Mouse (Mus musculus) right cerebral cortex, postnatal 4 days (tissue): ENCODE results near the gene Adamts13.

Experiments used
- DNase-seq: peaks from one replicate; pipeline ENCODE4 v3.0.0-alpha.2; 2022

Adamts13 gene

DNA sequence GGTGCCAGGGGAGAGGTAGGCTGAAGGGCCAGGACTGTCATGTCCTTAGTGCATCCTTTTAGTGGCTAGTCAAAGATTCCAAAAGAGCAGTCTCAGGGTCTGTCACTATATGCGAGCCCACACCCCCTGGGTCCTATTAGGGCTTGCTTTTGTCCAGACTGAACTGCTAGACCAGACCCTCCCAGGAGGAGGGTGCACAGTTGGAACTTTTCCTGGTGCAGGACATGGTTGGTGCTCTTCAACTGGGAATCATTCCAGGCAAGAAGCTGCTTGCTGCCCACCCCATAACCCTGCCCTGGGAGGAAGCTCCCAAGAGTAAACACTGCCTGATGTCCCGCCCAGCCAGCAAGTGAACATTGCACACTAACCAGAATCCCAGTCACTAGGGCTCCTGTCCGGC is at the start of gene Adamts13:
Adamts13 (plus strand) TSS at position 301 of the 400 bp plus-strand sequence.
- DNase-seq: no peak

DNA sequence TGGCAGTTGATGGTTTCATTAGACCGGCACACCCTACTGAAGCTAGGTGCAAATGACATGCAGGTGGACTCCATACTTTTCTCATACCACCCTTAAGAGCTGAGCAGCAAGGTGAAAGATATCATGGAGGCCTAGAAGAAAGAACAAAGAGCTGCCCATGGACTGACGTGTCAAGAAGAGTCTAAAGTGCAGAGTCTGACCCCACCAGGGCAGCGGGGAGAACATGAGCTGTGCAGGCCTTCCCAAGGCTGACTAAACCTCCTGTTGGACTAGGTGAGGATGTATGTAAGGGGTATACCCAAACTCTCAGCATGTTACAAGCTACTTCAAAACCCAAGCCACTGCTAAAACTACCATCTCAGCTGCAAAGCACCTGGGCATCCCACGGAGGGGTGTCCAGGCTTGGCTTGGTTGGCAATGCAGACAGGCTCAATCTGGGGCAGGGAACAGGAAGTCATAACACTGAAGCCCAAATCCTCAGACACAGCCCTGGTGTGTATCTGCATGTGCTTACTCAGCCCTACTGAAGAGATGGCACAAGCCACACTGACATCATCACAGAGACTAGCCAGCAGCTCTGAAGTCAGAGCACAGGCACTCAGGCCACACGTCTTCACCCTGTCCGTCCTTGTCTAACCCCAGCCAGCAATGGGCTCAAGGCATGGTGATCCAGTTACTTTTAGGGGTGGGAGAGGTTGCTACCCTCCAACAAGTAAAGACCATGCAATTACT is 45.3 kb upstream of the Adamts13 start:
- no peak for DNase-seq

DNA sequence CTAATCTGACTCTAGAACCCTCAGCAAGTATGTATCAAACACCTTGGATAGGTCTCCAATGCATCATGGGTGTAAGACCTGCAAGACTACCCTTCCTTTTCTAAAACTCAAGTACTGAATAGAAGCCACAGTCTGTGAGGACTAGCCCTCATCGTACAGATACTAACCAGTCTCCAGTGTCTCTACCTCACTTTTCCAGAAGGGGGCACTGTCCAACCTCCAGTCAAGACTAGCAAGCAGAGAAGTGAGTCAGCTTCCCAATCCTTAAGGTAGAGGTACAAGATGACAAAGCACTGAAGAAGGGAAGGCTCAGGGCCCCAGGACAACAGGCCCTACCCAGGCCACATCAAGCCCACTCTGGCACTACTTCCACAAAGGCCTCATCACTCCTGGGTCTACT is 42.8 kb upstream of the Adamts13 start:
- peak; percentile 51 for DNase-seq

DNA sequence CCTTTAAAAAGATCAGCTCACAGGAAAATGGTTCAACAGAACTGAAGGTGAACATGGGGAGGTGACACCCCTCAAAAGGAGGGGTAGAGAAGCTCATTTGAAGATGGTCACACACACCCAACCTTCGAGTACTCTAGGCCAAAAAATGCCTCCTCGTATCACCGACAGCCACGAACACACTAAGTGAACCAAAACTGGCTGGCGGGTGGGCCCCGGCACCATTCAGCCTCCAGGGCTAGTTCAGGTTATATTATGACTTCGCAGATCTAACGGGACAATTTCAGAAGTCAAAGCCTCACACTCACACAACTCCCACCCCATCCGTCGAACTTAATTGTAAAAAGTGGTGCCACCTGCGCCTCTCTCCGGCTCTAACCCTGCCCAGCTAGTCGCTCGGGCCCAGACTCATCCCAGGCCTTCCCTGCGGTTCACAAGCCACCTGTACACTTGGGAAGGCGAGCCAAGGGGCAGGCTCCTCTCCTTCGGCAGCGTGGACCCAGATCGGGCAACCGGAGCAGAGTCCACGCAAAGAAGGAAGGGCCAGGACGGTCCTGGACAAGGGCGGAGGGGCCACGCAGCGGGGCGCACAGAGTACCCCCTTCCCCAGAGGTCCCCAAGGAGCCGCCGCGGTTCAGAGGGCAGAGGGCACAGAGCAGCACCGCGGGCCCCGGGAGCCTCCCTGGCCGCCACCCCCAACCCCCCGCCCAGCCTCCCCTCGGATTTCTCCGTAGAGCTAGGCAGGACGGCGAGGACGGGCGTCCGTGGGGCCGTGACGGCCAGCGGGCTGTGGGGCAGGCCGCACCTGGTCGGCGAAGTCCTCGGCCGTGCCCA is 40.5 kb upstream of the Adamts13 start:
- no peak for DNase-seq

DNA sequence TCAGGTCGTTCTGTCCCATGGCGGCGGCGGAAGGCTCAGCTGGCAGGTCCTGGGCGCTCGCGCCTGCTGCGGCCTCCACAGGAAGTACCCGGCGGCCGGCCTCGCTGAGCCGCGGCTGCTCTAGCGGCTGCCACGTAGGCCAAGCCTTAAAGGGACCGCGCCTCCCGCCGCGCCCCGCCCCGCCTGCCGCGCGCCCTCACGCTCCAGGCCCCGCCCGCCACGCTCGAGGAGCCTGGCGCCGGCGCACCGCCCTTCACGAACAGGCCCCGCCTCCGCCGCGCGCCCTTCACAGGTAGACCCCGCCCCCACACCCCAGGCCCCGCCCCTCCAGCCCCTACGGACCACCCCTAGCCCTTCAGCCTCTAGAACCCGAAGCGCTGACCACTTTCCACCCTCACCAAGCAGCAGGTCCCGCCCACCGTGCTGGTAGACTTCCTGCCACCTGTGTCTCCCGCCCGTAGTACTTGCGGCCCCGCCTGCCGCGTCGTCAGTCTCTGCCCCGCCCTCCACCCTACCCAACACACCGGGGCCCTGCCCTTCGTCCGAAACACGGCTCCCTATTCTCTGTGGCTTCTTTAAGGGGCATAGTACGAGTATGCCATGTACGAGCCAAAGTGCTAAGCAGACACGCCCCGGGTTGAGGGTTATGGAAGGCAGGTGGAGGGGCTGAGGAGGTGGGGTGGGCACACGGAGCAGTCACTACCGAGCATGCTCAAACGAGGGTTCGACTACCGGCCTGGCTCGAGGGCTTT is 39.7 kb upstream of the Adamts13 start, which contains the start of the genes Surf4 and Stkld1:
Surf4 (minus strand) TSS at position 625 of the 752 bp plus-strand sequence.
Stkld1 (plus strand) TSS at position 744 of the 752 bp plus-strand sequence.
- DNase-seq: peak; percentile 89

DNA sequence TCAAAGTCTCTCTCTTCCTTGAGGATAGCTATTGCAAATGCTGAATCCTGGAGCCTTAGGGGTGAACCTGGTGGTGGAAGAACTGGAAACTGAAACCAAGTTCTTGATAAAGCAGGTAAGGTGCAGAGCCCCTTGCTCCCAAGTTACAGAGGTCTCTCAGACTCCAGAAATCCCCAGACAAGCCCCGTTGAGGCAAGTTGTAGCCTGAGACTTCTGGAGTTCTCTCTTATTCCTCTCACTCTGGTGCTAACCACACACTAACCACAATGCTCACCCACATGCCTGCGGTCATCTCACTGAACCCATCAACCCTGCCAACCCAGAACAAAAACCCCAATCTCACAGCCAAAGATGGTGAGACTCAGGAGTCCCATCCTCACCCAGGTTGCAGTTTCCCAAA is 37.9 kb upstream of the Adamts13 start:
- no peak for DNase-seq

DNA sequence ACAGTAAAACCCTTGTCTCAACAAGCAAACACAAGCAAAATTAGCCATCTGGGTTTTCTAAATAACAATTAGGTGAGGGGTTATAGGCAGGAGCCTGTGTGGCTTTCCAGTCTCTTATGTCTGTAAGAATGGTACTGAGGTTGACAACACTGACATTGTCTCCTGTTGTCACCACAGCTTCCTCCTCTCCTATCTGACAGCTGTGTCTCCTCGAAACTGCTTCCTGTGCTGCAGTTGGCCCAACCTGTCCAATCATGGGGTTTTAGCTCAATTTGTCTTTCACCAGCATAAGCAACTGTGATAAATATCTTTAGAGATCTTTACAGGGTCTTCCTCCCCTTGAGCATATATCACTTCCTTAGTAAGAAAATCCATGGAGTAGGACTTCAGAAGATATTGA is 36.8 kb upstream of the Adamts13 start:
- no peak for DNase-seq

DNA sequence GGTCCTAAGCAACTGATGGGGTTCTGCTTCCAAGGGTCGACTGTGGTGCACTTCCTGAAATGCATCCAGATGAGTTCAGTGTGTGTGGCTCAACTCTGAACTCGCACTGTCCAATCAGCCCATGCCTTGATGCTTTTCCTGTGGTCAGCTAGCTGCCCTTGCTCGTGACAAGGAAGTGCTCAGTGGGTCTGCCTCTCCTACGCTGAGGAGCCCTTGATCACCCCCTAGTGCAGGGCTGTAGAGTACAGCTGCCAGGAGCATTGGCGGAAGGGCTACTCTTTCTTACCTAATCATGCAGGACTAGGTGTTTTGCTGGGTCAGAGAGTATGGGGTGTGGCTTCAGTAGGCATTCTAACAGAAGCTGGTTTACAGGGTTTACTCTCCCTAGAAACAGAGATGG is 31.7 kb upstream of the Adamts13 start:
- DNase-seq: no peak

DNA sequence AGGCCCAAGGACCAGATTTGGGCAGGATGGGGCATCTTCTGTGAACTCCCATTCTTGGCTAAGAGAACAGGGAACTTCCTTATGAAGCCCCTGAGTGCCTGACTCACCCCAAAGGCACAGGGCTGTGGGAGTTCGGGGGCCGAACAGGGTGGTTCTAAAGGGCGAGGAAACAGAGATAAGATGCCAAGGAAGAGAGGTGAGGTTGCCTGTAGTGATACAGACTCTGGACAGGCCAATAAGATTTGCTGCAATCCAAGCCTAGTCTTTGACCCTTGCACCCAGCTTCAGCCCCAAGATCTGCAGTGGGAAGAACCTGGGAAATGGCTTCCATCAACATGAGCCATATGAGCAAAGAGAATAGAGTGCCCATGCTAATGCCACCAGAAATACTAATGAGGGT is 30.0 kb upstream of the Adamts13 start:
- no peak for DNase-seq

DNA sequence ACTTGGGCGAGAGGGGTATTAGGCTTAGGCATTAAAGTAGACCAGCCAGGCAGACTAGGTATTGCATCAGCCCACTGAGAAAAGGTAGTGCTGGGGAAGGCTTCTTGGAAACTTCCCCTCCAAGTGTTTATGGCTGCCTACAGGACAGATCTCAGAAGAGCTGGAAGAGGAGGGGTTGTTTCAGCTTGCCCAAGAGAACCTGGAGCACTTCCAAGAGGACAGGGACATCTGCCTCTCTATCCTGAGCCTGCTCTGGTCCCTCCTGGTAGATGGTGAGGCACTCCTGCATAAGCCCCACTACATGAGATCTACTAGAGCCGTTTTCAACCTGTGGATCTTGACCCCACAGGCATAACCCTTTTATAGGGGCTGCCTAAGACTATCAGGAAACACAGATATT is 22.8 kb upstream of the Adamts13 start:
- no peak for DNase-seq

DNA sequence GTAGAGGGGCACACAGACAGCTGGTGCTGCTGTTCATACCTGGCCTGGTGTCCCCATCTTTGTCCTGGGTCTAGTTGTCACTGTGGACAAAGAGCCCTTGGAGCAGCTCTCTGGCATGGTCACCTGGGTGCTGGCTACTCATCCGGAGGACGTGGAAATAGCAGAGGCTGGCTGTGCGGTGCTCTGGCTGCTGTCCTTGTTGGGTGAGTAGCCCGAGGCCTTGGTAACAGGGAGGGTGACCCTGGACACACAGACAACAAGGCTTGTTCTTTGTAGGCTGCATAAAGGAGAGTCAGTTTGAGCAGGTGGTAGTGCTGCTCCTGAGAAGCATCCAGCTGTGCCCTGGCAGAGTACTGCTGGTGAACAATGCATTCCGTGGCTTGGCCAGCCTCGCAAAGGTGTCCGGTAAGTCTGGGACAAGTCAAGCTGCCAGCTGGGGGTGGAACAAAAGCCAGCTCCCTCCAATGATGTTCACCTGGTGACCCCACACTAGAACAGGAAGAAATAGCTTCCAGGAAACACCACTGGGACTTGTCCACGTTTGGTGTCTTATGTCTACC is 21.8 kb upstream of the Adamts13 start:
- no peak for DNase-seq

DNA sequence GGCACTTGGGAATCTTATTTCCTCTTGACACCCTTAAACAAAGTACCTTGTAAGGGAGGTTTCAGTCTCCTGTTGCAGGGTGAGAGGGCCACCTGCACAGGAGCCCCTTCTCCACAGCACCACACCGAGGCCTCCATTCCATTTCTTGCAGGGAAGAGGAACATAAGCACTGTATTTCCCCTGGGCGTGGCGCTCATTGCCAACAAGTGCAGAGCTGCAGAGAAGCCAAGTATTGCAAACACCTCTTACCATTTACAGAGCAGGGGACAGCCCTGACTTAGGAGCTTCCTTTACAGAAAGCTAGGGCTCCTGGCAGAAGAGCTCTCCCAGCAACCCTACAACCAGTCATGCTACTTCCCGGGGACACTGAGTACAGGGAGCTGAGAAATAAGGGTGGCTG is 21.0 kb upstream of the Adamts13 start:
- no peak for DNase-seq

DNA sequence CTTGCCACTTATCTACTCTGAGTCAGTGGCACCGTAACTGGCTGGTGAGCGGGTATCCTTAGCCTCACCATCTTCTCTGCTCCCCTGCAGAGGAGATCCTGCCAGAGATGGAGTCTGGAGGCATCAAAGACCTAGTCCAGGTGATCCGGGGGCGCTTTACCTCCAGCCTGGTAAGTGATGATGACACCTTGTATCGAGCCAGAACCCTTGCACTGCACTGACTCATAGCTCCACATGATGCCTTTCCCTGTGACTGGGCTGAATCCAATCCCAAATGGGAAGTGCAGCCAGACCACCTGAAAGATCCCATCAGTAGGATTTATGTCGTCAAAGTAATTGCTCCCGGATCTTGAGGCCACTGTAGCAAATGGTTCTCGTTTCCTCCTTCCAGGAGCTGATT is 20.4 kb upstream of the Adamts13 start:
- DNase-seq: no peak

DNA sequence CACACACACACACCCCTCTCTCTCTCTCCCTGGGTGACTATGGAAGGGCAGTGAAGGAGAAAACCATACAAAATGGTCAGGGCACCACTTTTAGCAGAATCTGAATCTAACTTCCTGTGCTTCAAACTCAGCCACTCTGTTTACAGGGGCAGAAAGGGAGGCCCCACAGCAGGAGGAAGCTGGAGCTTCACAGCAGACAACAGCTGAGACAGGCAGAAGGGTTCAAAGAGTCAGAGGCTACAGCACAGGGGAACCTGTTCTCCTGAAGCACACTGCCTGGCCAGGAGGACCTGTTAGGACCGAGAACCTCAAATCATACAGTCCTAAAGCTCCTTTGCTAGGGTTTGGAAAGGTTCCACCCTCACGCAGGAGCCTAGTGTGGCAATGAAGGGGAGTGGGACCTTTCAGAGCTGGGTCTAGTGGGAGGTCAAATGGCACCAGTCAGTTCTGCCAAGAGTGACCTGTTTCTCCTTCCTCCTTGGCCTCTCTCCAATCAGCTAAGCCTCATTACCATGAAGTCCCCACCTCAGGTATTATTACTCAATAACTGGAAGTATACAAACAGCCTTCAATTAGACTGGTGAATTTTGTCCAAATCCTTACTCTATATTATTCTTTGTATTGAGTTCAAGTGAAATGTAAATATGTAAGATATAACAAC is 18.4 kb upstream of the Adamts13 start:
- no peak for DNase-seq

DNA sequence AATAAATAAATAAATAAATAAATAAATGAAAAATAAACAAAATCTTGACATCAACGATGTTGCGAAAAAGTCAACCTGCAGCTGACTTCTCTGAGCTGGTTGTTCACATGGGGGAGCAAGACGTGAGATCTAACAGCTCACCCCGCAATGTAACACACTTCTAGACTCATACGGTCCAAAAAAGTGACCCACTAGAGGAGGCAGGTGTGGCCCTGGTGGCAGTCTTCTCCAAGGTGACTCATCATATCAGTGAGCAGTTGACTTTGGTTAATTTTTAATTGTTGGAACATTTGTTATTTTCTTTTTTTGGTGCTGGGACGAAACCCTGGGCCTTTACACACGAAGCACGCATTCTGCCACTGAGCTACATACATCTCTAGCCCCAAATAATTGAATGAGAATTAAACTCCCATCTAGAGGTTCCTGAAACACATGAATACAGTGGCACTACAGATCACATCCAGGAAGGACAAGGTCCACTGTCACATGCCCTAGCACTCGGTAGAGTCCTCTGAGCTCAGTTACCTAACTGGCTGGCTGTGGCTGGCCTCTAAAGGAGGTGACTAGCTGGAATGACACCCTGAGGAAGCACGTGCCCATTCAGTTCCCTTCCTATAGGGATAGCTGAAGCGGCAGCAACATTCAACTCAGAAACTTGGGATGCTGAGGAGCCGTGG is 16.3 kb upstream of the Adamts13 start:
- DNase-seq: no peak

DNA sequence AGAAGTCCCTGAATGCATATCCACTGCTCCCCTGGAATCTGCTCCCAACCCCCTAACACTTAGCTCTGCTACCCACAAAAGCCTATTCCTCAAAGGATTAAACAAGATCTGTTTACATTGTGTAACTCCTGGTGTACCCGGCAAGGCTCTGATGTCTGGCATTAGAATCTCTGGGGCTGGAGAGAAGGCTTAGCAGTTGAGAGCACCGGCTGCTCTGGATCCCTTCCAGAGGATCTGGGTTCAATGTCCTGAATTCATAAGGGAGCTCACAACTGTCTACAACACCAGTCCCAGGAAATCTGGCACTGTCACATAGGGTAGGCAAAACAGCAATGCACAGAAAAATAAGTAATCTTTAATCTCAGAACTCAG is 15.7 kb upstream of the Adamts13 start:
- DNase-seq: no peak

DNA sequence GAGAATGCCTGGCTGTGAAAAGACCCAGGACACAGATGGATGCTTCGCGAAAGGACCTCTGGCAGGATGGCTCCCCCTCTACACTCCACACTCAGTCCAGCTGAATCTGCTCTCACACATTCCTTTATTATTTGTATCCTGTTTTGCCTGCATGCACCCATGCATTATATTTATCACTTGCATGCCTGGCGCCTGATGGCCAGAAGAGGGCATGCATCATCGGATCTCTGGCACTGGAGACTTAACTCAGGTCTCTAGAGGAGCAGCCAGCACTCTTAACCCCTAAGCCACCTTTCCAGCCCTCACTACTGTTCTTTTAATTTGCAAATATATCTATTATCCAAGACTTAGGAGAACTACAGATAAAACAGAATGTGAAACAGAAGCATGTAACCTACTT is 12.5 kb upstream of the Adamts13 start:
- no peak for DNase-seq

DNA sequence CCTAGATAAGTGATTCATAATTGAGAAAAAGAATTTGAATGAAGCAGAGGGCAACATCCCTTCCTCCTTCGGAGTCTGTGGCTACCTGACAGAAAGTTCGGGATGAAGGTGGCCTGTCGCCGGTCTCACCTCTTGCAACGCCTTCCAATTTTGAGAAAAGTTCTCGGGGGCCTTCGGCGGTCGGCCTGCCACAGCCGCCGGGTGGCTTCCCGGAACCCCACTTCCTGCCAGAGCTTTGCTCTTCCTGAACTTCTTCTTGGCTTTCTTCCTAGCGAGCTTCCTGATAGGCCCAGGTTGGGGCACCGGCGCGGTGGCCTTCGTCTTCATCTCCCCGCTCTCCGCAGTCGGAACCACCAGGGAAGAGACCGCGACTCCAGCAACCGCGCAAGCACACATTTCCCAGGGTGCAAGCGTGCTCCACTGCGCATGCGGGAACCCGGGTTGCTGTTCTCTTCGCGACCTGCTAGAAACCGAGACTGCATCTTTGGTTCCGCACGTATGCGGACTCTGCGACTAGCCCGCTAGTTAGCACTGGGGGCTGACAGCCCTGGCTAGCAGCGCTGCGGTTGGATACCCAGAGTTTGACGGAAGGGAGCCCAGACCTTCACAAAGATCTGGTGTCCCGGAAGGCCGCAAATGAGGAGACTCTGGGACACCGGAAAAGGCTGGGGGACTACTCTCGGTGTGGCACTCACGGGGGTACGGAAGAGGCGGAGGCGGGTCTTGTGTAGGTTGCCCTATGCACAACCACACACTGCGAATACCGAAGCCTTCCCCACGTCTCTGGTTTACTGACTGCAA is 9.1 kb upstream of the Adamts13 start, which contains the start of gene Rexo4:
Rexo4 (minus strand) TSS at position 464 of the 801 bp plus-strand sequence.
- peak; percentile 97 for DNase-seq

DNA sequence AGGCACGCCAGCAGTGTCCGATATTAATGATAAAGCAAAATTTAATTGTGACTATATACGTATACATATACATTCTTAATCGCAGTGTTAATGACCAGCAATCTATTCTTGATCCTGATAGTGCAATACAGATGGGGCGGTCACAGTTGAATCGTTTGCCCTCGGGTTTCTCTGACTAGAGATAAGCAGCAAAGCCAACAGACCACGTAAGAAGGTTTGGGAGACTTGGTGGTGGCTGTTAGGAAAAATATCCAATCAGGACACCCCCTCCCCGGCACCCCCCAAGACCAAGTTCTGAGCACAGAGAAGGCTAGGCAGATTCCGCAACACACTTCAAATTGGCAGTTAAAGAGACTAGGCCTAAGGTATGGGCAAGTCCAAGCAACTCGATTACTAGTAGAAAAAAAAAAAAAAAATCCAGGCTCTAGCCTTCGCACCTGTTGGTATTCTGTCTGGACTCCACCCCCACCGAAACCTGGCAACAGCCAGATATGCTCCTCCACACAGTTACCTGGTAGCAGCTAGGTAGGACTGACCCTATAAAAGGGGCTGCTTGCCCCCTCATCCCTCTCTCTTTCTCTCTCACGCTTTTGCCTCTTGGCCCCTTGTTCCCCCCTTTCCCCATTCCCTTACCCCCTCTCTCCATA is 8.4 kb upstream of the Adamts13 start:
- DNase-seq: peak; percentile 12

DNA sequence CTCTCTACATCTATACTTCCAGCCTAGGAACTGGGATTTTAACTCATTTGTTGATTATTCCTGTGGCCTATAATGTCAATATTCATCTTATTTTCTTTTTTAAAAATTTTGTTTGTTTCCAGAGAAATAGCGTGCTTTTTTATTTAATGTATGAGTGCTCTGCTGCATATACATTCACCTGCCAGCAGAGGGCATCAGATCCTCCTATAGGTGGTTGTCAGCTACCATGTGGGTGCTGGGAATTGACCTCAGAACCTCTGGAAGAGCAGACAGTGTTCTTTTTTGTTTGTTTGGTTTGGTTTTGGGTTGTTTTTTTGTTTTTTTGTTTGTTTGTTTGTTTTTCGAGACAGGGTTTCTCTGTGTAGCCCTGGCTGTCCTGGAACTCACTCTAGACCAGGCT is 6.0 kb upstream of the Adamts13 start:
- no peak for DNase-seq

DNA sequence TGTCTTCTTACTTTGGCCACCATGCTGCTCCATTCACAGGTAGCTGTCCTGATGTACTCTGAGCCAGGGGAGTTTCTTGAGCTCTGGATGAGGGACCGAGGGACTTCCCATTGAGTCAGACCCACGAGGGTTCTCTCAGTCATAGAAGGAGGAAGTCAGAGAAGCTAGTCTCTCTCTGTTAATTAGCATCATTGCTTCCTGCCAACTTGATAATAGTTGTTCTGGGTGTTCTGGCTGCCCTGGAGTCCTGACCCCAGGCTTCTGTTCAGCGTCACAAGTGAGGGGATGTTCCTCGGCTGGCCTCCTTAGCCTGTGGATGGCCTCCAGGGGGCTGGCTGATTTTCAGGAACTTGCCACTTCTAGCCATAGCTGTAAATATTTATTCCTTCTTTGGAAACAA is 744 bp downstream of the Adamts13 start:
- no peak for DNase-seq
